In the genomic region with DNA sequence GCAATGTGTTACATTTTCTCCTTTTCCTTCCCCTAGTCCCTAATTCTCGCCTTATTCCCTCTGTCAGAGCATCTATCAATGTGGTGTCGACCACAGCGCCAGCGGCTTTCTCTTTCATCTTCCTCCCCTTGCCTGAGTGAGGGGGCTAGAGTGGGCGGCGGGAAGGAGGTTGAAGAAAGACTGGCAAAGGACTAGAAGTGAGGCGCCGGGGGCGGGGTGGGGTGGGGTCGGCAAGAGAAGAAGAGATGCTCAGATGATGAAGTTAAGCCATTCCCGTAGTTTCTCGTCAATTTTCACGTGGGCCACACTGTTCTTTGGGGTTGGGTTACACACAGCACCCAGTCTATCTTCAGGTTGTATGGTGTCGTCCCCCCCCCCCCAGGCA, we compare ENCODE assay signal across 9 mouse cellular contexts. TPM values are rescaled to one million over a fixed set of nuclear protein-coding genes. Genes with fewer than 3 reads are reported as not detected.
DNase-seq lines count a peak whose midpoint lies in the region; ATAC-seq lines count a peak whose summit lies in the region.
"Had no signal": no experiment of that assay in that cellular context is flagged by ENCODE, and none has a peak within 500 bp of the region (broad histone marks: within the 10 kb centered on the region; RNA-seq: fewer than 3 reads in every experiment).

No protein-coding gene starts in this region.

- H3K27me3 ChIP-seq in kidney, embryonic 16.5 days (ENCODE audit: insufficient read depth, low read length), result peaks cover 62% of the 10 kb centered on the region
- H3K27me3 ChIP-seq in embryonic facial prominence, embryonic 13.5 days, result peaks cover 47% of the 10 kb centered on the region
- peaks cover 44% of the 10 kb centered on the region for H3K27me3 ChIP-seq in limb, embryonic 12.5 days
- peaks cover 86% of the 10 kb centered on the region for H3K27me3 ChIP-seq in stomach, embryonic 16.5 days (ENCODE audit: control insufficient read depth, insufficient read depth, low read length)

- 1% methylated on average over 14 of the region's 14 CpGs for WGBS in kidney, embryonic 16.5 days
- 0% methylated on average over 13 of the region's 14 CpGs for whole genome bisulfite sequencing in embryonic facial prominence, embryonic 13.5 days
- WGBS in limb, embryonic 12.5 days, result under 1% methylated on average over 14 of the region's 14 CpGs
- WGBS in stomach, embryonic 16.5 days, result 1% methylated on average over 14 of the region's 14 CpGs

- H3K27ac ChIP-seq in kidney, embryonic 16.5 days (ENCODE audit: low read length), result no peak overlapping the region
- H3K27ac ChIP-seq in embryonic facial prominence, embryonic 13.5 days, result peak overlapping the region; percentile 94
- no peak overlapping the region for H3K27ac ChIP-seq in limb, embryonic 12.5 days
- H3K27ac ChIP-seq in stomach, embryonic 16.5 days (ENCODE audit: low read length), result no peak overlapping the region

- H3K9me3 ChIP-seq in kidney, embryonic 16.5 days (ENCODE audit: low read length), result no peaks in the 10 kb centered on the region
- no peaks in the 10 kb centered on the region for H3K9me3 ChIP-seq in embryonic facial prominence, embryonic 13.5 days
- no peaks in the 10 kb centered on the region for H3K9me3 ChIP-seq in limb, embryonic 12.5 days
- no peaks in the 10 kb centered on the region for H3K9me3 ChIP-seq in stomach, embryonic 16.5 days (replicated peaks; ENCODE audit: control insufficient read depth, low read length)

- peaks cover 48% of the 10 kb centered on the region for H3K4me1 ChIP-seq in kidney, embryonic 16.5 days (ENCODE audit: insufficient read depth, low read length)
- H3K4me1 ChIP-seq in embryonic facial prominence, embryonic 13.5 days, result peaks cover 57% of the 10 kb centered on the region
- H3K4me1 ChIP-seq in limb, embryonic 12.5 days (replicated peaks), result peaks cover 54% of the 10 kb centered on the region
- H3K4me1 ChIP-seq in stomach, embryonic 16.5 days (ENCODE audit: control insufficient read depth, insufficient read depth, low read length), result peaks cover 32% of the 10 kb centered on the region

- peak overlapping the region; percentile 69 for H3K4me3 ChIP-seq in kidney, embryonic 16.5 days (ENCODE audit: low read length)
- H3K4me3 ChIP-seq in embryonic facial prominence, embryonic 13.5 days, result peak overlapping the region; percentile 69
- peak overlapping the region; percentile 78 for H3K4me3 ChIP-seq in limb, embryonic 12.5 days (replicated peaks)
- peak overlapping the region; percentile 49; the same call in 1 of the 2 replicates for H3K4me3 ChIP-seq in stomach, embryonic 16.5 days (replicated peaks; ENCODE audit: low read length)

- H3K36me3 ChIP-seq in kidney, embryonic 16.5 days (ENCODE audit: insufficient read depth, low read length), result no peaks in the 10 kb centered on the region
- no peaks in the 10 kb centered on the region for H3K36me3 ChIP-seq in embryonic facial prominence, embryonic 13.5 days
- no peaks in the 10 kb centered on the region for H3K36me3 ChIP-seq in limb, embryonic 12.5 days
- H3K36me3 ChIP-seq in stomach, embryonic 16.5 days (ENCODE audit: control insufficient read depth, insufficient read depth, low read length), result no peaks in the 10 kb centered on the region

- peak overlapping the region; percentile 89 for H3K4me2 ChIP-seq in kidney, embryonic 16.5 days (replicated peaks; ENCODE audit: low read depth, low read length)
- peak overlapping the region; percentile 82 for H3K4me2 ChIP-seq in embryonic facial prominence, embryonic 13.5 days
- peak overlapping the region; percentile 94 for H3K4me2 ChIP-seq in limb, embryonic 12.5 days
- peak overlapping the region; percentile 80 for H3K4me2 ChIP-seq in stomach, embryonic 16.5 days (ENCODE audit: low read depth, low read length)

- DNase-seq in kidney, adult 11 months, result no peak
- no peak for DNase-seq in lung, postnatal 36 days
- no peak for DNase-seq in adipocyte (ENCODE audit: low spot score)
- DNase-seq: gastrocnemius, postnatal 36 days had no signal

- 0 out of 2 replicates have a peak, but pooled peaks have one; percentile 2 for ATAC-seq in kidney, embryonic 16.5 days (ENCODE audit: low FRiP score, low TSS enrichment)
- ATAC-seq in embryonic facial prominence, embryonic 13.5 days (ENCODE audit: insufficient number of reproducible peaks, insufficient read depth, low FRiP score, low TSS enrichment, low read depth), result no peak
- no peak for ATAC-seq in limb, embryonic 12.5 days (ENCODE audit: insufficient number of reproducible peaks, insufficient read depth, low FRiP score, low TSS enrichment, low read depth)
- ATAC-seq in stomach, embryonic 16.5 days (ENCODE audit: insufficient read depth, low FRiP score), result no peak
- no peak for ATAC-seq in monocyte, adult 5-6 weeks (replicated peaks; ENCODE audit: insufficient number of reproducible peaks, low FRiP score, low TSS enrichment, poor library complexity, severe bottlenecking)

- H3K9ac ChIP-seq in kidney, embryonic 16.5 days (replicated peaks; ENCODE audit: low read length), result no peak overlapping the region; the same call in 1 of the 2 replicates
- H3K9ac ChIP-seq in embryonic facial prominence, embryonic 13.5 days, result peak overlapping the region; percentile 95
- peak overlapping the region; percentile 92; the same call in 1 of the 2 replicates for H3K9ac ChIP-seq in limb, embryonic 12.5 days (replicated peaks)
- no peak overlapping the region for H3K9ac ChIP-seq in stomach, embryonic 16.5 days (ENCODE audit: low read length)

RNA-seq across cellular contexts. Expression of a gene that starts 0.6 kb away (rescaled TPM):
- polyA plus RNA-seq in kidney, embryonic 16.5 days (2015; fragmentation: Nextera tagmentation; extraction: Ambion mirVana), result 20.0 and 28.6 TPM in 2 replicates
- 117 and 134 TPM in 2 replicates for polyA plus RNA-seq in embryonic facial prominence, embryonic 13.5 days (2015; fragmentation: Nextera tagmentation; extraction: Ambion mirVana)
- 59.4 and 60.5 TPM in 2 replicates for polyA plus RNA-seq in limb, embryonic 12.5 days (2016; fragmentation: Nextera tagmentation; extraction: Ambion mirVana)
- 0.98 and 1.2 TPM in 2 replicates for polyA plus RNA-seq in stomach, embryonic 16.5 days (2015; fragmentation: Nextera tagmentation; extraction: Ambion mirVana)
- 4.7 to 20.3 TPM (median 18.9 TPM) in 3 replicates for total RNA-seq in monocyte, adult 5-6 weeks (2017)

Comparison
In these comparisons a context has a peak if more than half of its experiments do, and no peak if none do; other contexts are left out.
1. H3K9ac ChIP-seq: peak in embryonic facial prominence, embryonic 13.5 days (single experiment) and limb, embryonic 12.5 days (single experiment); none in kidney, embryonic 16.5 days (single experiment) and stomach, embryonic 16.5 days (single experiment).
2. Peak in every context shown above with its lines, with median percentiles within 50 percentile points of each other: H3K4me2 ChIP-seq and H3K4me3 ChIP-seq.